Mouse (Mus musculus): ENCODE measurements at regions not wholly inside any gene's neighbourhood (a gene's known extent, or its start where the extent isn't known, plus 50 kb on each side); places are given as distances from the start of the nearest gene placed in this dataset.

DNA sequence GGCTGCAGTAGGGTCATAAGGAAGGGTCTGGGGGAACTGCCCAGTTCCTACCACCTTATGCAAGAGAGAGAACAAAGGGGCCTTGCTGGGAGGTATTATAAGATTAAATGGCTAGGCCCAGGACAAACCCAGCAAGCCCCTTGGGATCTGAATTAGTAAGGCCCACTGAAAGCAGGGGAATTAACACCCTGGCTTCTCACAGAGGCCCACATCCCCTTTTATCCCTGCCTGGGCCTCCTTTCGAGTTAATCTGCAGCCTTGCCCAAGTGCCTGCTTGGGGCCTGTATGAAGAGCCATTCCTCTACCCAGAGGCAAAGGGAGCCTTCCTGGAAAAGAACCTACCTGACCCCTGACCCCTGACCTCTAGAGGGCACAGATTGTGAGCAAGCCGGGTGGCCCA lies 98.2 kb downstream of the Vegfa start:
- TF ChIP-seq CTCF (conservative IDR thresholded peaks at IDR 0.05; ENCODE audit: insufficient read depth, insufficient read length, low read depth, low read length): no peak
- TF ChIP-seq POLR2A (IDR thresholded peaks at IDR 0.05; ENCODE audit: low read depth, low read length): no peak

Data from kidney, adult 2 months (tissue).